Mouse (Mus musculus) right cerebral cortex, adult 18-20 months (tissue): ENCODE measurements around the gene Tmem97.
"Not testable (repeated sequence)": the region's sequence is repeated elsewhere in the genome, so short reads cannot be mapped to it uniquely, and the experiment has no call there.

Experiments
- DNase-seq: peaks from one replicate; pipeline ENCODE4 v3.0.0; 2022; ENCODE audit warnings: mixed read lengths

The Tmem97 gene

DNA sequence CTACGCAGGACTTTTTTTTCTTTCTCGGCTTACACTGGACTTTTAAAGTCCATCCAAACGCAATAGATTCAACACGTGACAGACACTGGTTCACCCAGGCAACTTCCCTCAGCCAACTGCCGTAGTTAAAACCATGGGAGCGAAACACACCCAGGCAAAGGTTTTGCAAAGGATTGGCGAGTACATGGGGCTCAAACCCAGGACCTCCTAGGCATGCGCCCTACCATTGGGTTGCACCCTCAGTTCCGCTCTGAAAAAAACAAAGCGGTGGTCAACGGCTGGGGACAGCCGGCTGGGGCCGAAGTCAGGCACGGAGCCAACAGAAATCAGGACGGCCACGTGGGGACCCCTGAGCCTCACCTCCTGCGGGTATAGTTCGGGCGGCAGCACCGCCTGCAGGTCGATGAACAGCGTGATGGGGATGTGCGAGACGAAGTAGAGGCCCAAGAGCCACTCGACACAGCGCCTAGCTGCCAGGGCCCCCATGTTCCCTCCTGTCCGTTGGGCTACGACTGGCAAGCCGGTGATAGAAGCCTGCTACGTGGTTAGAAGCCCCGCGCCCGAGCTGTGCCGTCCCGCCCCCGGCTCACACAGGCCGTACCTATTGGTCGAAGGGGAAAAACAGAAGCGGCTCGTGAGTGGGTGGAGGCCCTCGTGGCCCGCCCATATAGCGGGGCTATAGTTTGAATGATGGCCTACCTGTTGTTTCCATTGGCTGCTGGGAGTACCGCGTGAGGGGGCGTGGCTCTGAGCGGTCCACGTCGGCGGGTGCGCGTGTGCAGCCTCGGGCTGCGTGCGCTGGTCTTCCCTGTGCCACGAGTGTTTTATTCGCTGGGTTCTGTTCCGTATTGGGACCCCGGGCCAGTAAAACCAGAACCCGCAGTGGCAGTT is at the start of gene Tmem97:
Gene Tmem97, minus strand, starts transcription at position 610 of the 891 bp plus-strand sequence.
- DNase-seq = peak; percentile 97

DNA sequence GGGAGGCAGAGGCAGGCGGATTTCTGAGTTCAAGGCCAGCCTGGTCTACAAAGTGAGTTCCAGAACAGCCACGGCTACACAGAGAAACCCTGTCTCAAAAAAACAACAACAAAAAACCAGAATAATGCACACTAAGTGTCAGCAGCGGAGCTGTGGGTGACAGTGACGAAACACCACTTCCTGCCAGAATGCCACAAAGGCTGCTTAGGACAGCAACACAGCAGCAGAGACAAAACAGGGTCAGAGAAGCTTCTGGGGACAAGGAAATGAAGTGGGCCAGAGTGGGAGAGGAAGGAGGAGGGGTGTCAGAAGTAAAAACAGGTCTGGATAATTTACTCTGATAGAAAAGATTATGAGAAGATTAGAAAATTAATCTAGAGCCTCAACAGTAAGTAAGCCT is 49.5 kb upstream of the Tmem97 start:
- no peak for DNase-seq

GRCm38 (mm10) chr11:78598763-78599415 is 48.3 kb upstream of the Tmem97 start:
- no peak for DNase-seq

DNA sequence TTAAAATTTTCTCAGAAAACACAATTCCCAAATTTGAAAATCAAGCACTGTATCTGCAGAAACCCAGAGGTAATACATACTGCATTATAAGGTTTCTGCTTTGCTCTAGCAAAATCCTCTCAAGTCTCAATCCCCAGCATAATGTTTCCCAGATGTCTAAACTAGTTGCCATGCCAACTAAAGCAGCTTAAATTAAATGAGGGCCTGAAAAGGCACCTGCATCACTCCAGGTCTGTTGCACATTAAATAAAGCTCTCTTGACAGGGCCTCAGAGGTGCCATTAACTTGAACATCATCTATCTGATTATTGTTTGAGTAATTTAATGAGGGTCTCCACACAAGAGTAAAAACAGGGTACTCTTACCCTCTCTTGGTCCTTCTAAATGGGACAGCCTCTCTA is 46.2 kb upstream of the Tmem97 start:
- DNase-seq = no peak

- no peak for DNase-seq
These were observed 45.2 kb upstream of the Tmem97 start for GRCm38 (mm10) chr11:78595773-78596172.

DNA sequence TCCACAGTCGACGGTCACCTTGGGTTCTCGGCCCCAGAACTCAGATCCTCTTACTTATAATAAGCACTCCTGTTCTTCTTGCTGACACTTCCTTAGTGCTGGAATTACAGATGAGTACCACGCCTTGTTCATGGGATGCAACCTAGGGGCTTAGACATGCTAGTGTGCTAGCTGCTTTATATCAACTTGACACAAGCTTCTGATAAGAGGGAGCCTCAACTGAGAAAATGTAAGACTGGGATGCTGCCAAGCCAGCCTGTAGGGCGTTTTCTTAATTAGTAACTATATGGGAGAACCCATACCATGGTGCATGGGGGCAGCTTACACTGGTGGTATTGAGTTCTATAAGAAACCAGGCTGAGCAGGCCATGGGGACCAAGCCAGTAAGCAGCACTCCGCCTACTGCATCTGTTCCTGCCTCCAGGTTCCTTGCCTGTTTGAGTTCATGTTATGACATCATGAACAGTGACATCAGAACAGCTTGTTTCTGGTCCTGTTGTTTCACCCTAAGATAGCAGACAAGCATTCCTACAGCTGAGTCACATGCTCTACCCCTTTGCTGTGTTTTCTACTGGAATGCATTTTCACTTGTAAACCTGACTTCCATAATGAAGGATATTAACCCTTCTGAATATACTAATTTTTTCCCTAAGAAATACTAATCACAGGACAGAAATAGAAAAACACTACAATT is 43.8 kb upstream of the Tmem97 start:
- no peak for DNase-seq

GRCm38 (mm10) chr11:78587677-78588076 is 37.1 kb upstream of the Tmem97 start:
- DNase-seq = not testable (repeated sequence)

- DNase-seq = no peak
These were observed 35.5 kb upstream of the Tmem97 start for GRCm38 (mm10) chr11:78586099-78586498.

DNA sequence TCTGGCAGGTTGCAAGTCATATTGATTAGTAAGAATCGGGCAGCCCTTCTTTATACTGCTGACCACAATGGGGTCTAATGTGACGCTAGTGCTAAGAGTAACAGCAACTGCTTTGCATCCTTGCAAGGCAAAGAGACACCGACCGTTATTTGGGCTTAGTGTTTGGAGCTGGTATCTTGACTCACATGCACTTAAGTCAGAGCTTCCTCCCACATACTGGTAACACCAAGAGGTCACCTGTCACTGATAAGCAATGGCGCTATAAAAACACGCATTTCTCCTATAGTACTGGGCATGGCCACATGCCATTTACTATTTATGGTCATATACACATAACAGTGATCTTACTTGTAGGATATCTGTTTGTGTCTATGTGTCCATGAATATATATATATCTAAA is 32.3 kb upstream of the Tmem97 start:
- no peak for DNase-seq

- no peak for DNase-seq
These were observed 24.4 kb upstream of the Tmem97 start for GRCm38 (mm10) chr11:78574975-78575374.

- DNase-seq = no peak
These were observed 24.0 kb upstream of the Tmem97 start for GRCm38 (mm10) chr11:78574536-78574935.

- DNase-seq = not testable (repeated sequence)
These were observed 23.5 kb upstream of the Tmem97 start for GRCm38 (mm10) chr11:78574031-78574430.

GRCm38 (mm10) chr11:78571854-78572253 is 21.3 kb upstream of the Tmem97 start:
- DNase-seq = no peak

GRCm38 (mm10) chr11:78571441-78571840 is 20.9 kb upstream of the Tmem97 start:
- DNase-seq = peak; percentile 52

- no peak for DNase-seq
These were observed 19.2 kb upstream of the Tmem97 start for GRCm38 (mm10) chr11:78569806-78570205.

- DNase-seq = no peak
These were observed 18.2 kb upstream of the Tmem97 start for GRCm38 (mm10) chr11:78568827-78569226.

- DNase-seq = no peak
These were observed 17.0 kb upstream of the Tmem97 start for GRCm38 (mm10) chr11:78567614-78568013.

DNA sequence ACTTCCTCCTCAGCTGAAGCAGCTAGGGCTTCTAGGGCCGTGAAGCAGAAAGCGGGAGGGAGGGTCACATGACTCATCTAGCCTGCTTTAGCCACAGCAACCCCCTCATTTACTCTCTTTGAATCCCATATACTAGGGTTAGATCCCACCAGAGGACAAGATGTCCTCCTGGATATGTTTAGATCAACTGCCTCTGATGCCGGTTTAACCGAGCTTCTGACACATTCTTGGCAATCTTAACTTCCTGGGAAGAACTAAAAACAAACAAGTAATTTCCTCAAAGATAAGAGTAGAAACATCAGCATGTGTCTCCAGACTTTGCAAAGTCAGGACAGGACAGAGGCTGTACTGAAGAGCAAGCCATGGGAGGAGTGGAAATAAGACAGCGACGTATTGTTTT is 16.2 kb upstream of the Tmem97 start:
- no peak for DNase-seq

DNA sequence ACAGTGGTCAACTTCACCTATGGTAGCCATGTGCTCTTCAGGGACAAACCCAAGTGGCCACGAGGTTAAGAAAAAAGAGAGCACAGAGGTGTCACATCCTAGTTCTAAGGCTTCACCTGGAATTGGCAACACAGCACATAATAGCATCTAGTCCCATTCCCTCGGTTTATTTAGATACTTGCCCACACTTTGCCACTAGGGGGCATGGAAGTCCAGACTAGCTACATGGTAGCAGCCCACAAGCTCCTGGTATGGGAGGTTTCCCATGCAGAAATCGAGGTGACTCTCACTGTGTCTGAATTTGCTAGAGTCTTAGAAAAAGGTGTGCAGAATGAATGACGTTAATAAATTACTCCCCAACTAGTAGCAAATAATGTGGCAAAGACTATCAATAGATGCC is 9.9 kb upstream of the Tmem97 start:
- DNase-seq = peak; percentile 84

DNA sequence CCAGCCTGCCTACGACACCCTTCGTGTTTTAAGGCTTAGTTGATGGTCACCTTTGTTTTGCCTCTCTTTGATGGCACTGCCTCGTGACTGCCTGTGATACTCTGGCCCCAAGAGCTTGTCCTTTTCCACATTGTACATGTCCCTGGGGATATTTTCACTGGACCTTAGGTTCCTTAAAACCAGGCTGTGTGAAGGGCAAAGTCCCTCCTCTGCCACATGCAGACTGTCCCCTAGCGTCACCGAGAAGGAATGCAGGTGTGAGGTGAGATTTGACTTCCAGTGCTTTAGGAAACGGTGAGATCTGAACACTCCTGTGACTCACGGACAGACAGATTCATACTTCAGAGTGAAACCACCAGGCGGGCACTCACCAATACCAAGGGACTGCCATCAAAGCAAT is 6.7 kb upstream of the Tmem97 start:
- no peak for DNase-seq

DNA sequence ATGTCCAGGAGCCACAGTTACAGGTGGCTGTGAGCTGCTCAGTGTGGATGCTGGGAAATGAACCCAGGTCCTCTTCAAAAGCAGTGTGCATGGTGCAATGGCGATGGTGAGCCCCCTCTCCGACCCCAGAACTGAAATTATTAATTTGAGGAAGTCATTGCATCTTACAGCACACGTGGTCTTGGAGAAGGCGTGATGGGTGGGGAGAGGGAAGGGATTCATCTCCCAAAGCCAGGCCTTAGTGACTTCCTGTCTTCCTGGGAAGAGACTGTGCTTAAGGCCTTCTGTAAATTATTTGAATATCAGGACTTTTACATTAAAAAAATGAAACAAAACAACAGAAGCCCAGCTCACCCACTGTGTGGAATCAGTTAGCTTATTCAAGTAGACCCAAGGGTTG is 5.5 kb upstream of the Tmem97 start:
- no peak for DNase-seq

DNA sequence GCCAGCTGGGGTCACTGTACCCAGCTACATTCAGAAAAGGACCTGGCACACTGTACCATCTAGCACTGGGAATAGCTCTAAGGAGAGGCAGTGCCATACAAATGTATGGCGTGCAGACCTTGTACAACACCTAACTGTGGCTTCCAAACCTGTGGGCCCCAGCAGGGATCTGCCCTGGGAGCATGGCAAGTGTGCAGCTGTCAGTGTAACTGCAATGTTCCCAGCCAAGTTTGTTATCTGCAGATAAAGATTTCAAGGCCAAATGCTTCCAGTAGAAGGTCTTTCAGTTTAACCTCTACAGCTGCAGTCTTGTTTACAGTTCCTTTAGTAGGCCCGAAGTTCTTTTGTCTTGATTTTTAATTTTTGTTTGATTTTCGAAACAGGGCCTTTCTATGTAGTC is 5.0 kb upstream of the Tmem97 start:
- no peak for DNase-seq

- DNase-seq = no peak
These were observed 452 bp upstream of the Tmem97 start for GRCm38 (mm10) chr11:78551059-78551398.

DNA sequence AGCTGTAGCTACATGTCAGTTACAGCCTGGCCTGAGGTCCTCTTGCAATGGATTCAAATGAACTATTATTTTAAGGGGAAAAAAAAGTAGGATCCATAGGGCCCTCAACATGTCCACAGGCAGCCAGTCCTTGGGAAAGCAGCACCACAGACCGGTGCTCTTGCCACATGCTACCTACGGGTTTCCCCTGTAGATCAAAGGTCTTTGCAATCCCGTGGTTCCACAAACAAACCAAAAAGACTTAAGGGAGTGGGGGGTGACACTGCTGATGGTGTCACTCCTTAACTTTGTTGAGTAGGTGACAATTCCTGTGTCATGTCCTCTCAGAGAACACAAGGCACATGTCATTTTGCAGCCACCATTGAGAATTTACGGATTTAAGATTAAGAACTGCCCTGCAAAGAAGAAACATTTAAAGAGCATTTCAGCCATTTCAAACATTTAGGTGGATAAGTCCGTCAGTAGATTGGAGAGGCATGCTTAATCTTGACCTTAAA is 1.0 kb downstream of the Tmem97 start:
- no peak for DNase-seq
